Mouse (Mus musculus): ENCODE measurements around the gene Ypel2. TPM values are rescaled to one million over a fixed set of nuclear protein-coding genes. Genes with fewer than 3 reads are reported as not detected.

The Ypel2 gene
- polyA plus RNA-seq, 1 experiment, result 2.1 TPM

DNA sequence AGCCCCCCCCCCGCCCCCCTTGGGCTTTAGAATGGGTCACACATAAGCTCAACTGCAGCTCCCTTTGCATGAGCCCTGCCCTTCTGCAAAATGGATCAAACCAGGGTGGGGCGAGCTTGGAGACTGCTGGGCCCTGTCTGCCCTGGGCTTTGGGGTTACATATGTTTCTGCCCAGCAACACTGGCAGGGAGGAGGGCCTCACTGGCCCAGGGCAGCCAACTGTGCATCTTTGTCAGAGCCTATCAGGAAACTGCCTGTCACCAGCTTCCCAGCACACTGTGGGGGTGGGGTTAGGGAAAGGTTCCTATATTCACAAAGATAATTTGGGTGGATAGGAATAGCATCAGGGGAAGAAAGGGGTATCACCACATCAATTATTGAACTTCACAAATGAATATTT lies 95.1 kb downstream of the Ypel2 start:
- Histone ChIP-seq H3K4me3 (ENCODE audit: extremely low read depth, insufficient read depth, insufficient read length) (no peak overlapping the region), H3K4me1 (ENCODE audit: control insufficient read depth, insufficient read depth, insufficient read length) (peaks cover 2% of the 10 kb centered on the region; the same call in 1 of the 2 replicates), H3K27me3 (ENCODE audit: control insufficient read depth, insufficient read depth, low read length) (no peaks in the 10 kb centered on the region), H3K27ac (ENCODE audit: insufficient read depth, low read length) (no peak overlapping the region), H3K36me3 (ENCODE audit: control insufficient read depth, insufficient read depth, low read length) (no peaks in the 10 kb centered on the region)
- no peak for DNase-seq (ENCODE audit: low read depth in 1 of 2, low spot score in 2 of 2)
- WGBS, result 54% methylated on average over 2 of the region's 2 CpGs
- TF ChIP-seq CTCF (IDR thresholded peaks at IDR 0.05; ENCODE audit: extremely low read depth, insufficient read depth, insufficient read length, insufficient replicate concordance) (no peak), POLR2A (IDR thresholded peaks at IDR 0.05; ENCODE audit: low read depth, low read length) (no peak)

- Histone ChIP-seq H3K4me3 (ENCODE audit: extremely low read depth, insufficient read depth, insufficient read length) (no peak overlapping the region), H3K36me3 (ENCODE audit: control insufficient read depth, insufficient read depth, low read length) (no peaks in the 10 kb centered on the region), H3K27me3 (ENCODE audit: control insufficient read depth, insufficient read depth, low read length) (no peaks in the 10 kb centered on the region), H3K4me1 (ENCODE audit: control insufficient read depth, insufficient read depth, insufficient read length) (peaks cover 3% of the 10 kb centered on the region; the same call in 1 of the 2 replicates), H3K27ac (ENCODE audit: insufficient read depth, low read length) (no peak overlapping the region)
- TF ChIP-seq POLR2A (IDR thresholded peaks at IDR 0.05; ENCODE audit: low read depth, low read length), result no peak
- TF ChIP-seq CTCF (IDR thresholded peaks at IDR 0.05; ENCODE audit: extremely low read depth, insufficient read depth, insufficient read length, insufficient replicate concordance), result no peak
- 68% methylated on average over 3 of the region's 3 CpGs for WGBS
- DNase-seq (ENCODE audit: low read depth in 1 of 2, low spot score in 2 of 2), result no peak
Measured at GRCm38 (mm10) chr11:86895567-86895966, 97.9 kb downstream of the Ypel2 start.

GRCm38 (mm10) chr11:86895156-86895555 lies 98.4 kb downstream of the Ypel2 start:
- H3K27me3 ChIP-seq (ENCODE audit: control insufficient read depth, insufficient read depth, low read length), result no peaks in the 10 kb centered on the region
- H3K27ac ChIP-seq (ENCODE audit: insufficient read depth, low read length), result no peak overlapping the region
- TF ChIP-seq CTCF (IDR thresholded peaks at IDR 0.05; ENCODE audit: extremely low read depth, insufficient read depth, insufficient read length, insufficient replicate concordance) (no peak), POLR2A (IDR thresholded peaks at IDR 0.05; ENCODE audit: low read depth, low read length) (no peak)
- no peak overlapping the region for H3K4me3 ChIP-seq (ENCODE audit: extremely low read depth, insufficient read depth, insufficient read length)
- no peaks in the 10 kb centered on the region for H3K36me3 ChIP-seq (ENCODE audit: control insufficient read depth, insufficient read depth, low read length)
- WGBS, result 70% methylated on average over 9 of the region's 9 CpGs
- peaks cover 3% of the 10 kb centered on the region; the same call in 1 of the 2 replicates for H3K4me1 ChIP-seq (ENCODE audit: control insufficient read depth, insufficient read depth, insufficient read length)
- no peak for DNase-seq (ENCODE audit: low read depth in 1 of 2, low spot score in 2 of 2)

GRCm38 (mm10) chr11:86894171-86894577 lies 99.3 kb downstream of the Ypel2 start:
- 2% methylated on average over 19 of the region's 19 CpGs for WGBS
- Histone ChIP-seq H3K27ac (ENCODE audit: insufficient read depth, low read length) (peak overlapping the region; percentile 9; the same call in 1 of the 2 replicates), H3K4me1 (ENCODE audit: control insufficient read depth, insufficient read depth, insufficient read length) (peaks cover 3% of the 10 kb centered on the region; the same call in 1 of the 2 replicates), H3K36me3 (ENCODE audit: control insufficient read depth, insufficient read depth, low read length) (no peaks in the 10 kb centered on the region), H3K27me3 (ENCODE audit: control insufficient read depth, insufficient read depth, low read length) (no peaks in the 10 kb centered on the region), H3K4me3 (ENCODE audit: extremely low read depth, insufficient read depth, insufficient read length) (peak overlapping the region; percentile 54; the same call in 1 of the 2 replicates)
- no peak for TF ChIP-seq POLR2A (IDR thresholded peaks at IDR 0.05; ENCODE audit: low read depth, low read length)
- peak; percentile 90 for TF ChIP-seq CTCF (IDR thresholded peaks at IDR 0.05; ENCODE audit: extremely low read depth, insufficient read depth, insufficient read length, insufficient replicate concordance)
- peak; percentile 21 to 55 for DNase-seq (ENCODE audit: low read depth in 1 of 2, low spot score in 2 of 2)

- Histone ChIP-seq H3K4me3 (ENCODE audit: extremely low read depth, insufficient read depth, insufficient read length) (no peak overlapping the region; the same call in 1 of the 2 replicates), H3K4me1 (ENCODE audit: control insufficient read depth, insufficient read depth, insufficient read length) (peaks cover 3% of the 10 kb centered on the region; the same call in 1 of the 2 replicates), H3K27me3 (ENCODE audit: control insufficient read depth, insufficient read depth, low read length) (no peaks in the 10 kb centered on the region), H3K27ac (ENCODE audit: insufficient read depth, low read length) (peak overlapping the region; percentile 48), H3K36me3 (ENCODE audit: control insufficient read depth, insufficient read depth, low read length) (no peaks in the 10 kb centered on the region)
- no peak for TF ChIP-seq POLR2A (IDR thresholded peaks at IDR 0.05; ENCODE audit: low read depth, low read length)
- TF ChIP-seq CTCF (IDR thresholded peaks at IDR 0.05; ENCODE audit: extremely low read depth, insufficient read depth, insufficient read length, insufficient replicate concordance), result no peak
- peak; percentile 5 to 12 for DNase-seq (ENCODE audit: low read depth in 1 of 2, low spot score in 2 of 2)
- 43% methylated on average over 15 of the region's 15 CpGs for WGBS
Measured at GRCm38 (mm10) chr11:86892996-86893670, 100.4 kb downstream of the Ypel2 start.

Other genes with a start within 250 kb of the Ypel2 start
- gene Cltc, start 236.1 kb downstream of the Ypel2 start, polyA plus RNA-seq (2012; rRNA removed), result 44.9 and 50.4 TPM in 2 replicates
- 2.1 and 2.4 TPM in 2 replicates for gene Dhx40, start 186.0 kb downstream of the Ypel2 start, polyA plus RNA-seq (2012; rRNA removed)
- gene Gdpd1, start 80.4 kb upstream of the Ypel2 start, polyA plus RNA-seq (2012; rRNA removed), result 1.7 and 1.9 TPM in 2 replicates
- 4.7 and 5.0 TPM in 2 replicates for gene Smg8, start 93.1 kb upstream of the Ypel2 start, polyA plus RNA-seq (2012; rRNA removed)
- gene Prr11, start 115.0 kb upstream of the Ypel2 start, polyA plus RNA-seq (2012; rRNA removed), result 0.69 and 0.84 TPM in 2 replicates
- 2.5 and 2.6 TPM in 2 replicates for gene Ska2, start 115.5 kb upstream of the Ypel2 start, polyA plus RNA-seq (2012; rRNA removed)
- gene Trim37, start 133.4 kb upstream of the Ypel2 start, polyA plus RNA-seq (2012; rRNA removed), result 1.4 and 1.7 TPM in 2 replicates